Mouse (Mus musculus) neural tube, embryonic 13.5 days (tissue): ENCODE measurements around the gene Hypk. TPM values are rescaled to one million over a fixed set of nuclear protein-coding genes. Genes with fewer than 3 reads are reported as not detected.

ENCODE experiments used
- ATAC-seq: fragments of 200-750 bp; cut with Nextera tagmentation; 2 replicates; pipeline ENCODE4 v1.8.0; 2017; ENCODE audit warnings: low read depth, mild to moderate bottlenecking, moderate TSS enrichment, moderate library complexity
- H3K27ac ChIP-seq: fragments of 300-500 bp; sonication (generic); replicated peaks from 2 replicates; pipeline ENCODE4 v1.5.1; 2015; ENCODE audit warnings: moderate library complexity, mild to moderate bottlenecking, inconsistent platforms
- H3K27me3 ChIP-seq: fragments of 300-500 bp; sonication (generic); 2 replicates; pipeline ENCODE4 v1.6.1; 2015; ENCODE audit warnings: mild to moderate bottlenecking, inconsistent platforms
- H3K36me3 ChIP-seq: fragments of 300-500 bp; sonication (generic); 2 replicates; pipeline ENCODE4 v1.6.1; 2015; ENCODE audit warnings: mild to moderate bottlenecking, inconsistent platforms
- H3K4me1 ChIP-seq: fragments of 300-500 bp; sonication (generic); replicated peaks from 2 replicates; pipeline ENCODE4 v1.6.1; 2015; ENCODE audit warnings: inconsistent platforms
- H3K4me2 ChIP-seq: fragments of 300-500 bp; sonication (generic); 2 replicates; pipeline ENCODE4 v1.6.1; 2015; ENCODE audit warnings: inconsistent platforms, mild to moderate bottlenecking, moderate library complexity
- H3K4me3 ChIP-seq: fragments of 300-500 bp; sonication (generic); 2 replicates; pipeline ENCODE4 v1.5.1; 2015; ENCODE audit warnings: mild to moderate bottlenecking, inconsistent platforms
- H3K9ac ChIP-seq: fragments of 300-500 bp; sonication (generic); 2 replicates; pipeline ENCODE4 v1.6.1; 2015; ENCODE audit warnings: moderate library complexity, mild to moderate bottlenecking, inconsistent platforms
- H3K9me3 ChIP-seq: fragments of 300-500 bp; sonication (generic); 2 replicates; pipeline ENCODE4 v1.6.1; 2016; ENCODE audit warnings: inconsistent platforms
- WGBS: fragments of 180-500 bp; shearing (Covaris S2); methylation state at CpG from one replicate; pipeline ENCODE4 v1.1.7; 2015; 5-methylcytosine and 5-hydroxymethylcytosine counted together
- polyA plus RNA-seq: library from polyadenylated mRNA; unstranded; fragments of >200 nt; fragmentation: Nextera tagmentation; extraction: Ambion mirVana; gene quantifications from 2 replicates; pipeline ENCODE4 v1.2.1, GENCODE M21; 2015

Gene Hypk
- polyA plus RNA-seq: 113 and 132 TPM in 2 replicates

- Histone ChIP-seq H3K4me1 (peaks cover 38% of the 10 kb centered on the region), H3K27me3 (no peaks in the 10 kb centered on the region), H3K9ac (no peak within 1 kb of the TSS), H3K4me2 (no peak within 1 kb of the TSS), H3K27ac (no peak within 1 kb of the TSS), H3K36me3 (peaks cover 24% of the 10 kb centered on the region), H3K4me3 (no peak within 1 kb of the TSS), H3K9me3 (no peaks in the 10 kb centered on the region)
- no peak for ATAC-seq
- WGBS: 91% methylated on average over 4 of the region's 4 CpGs
Observed at GRCm38 (mm10) chr2:121452990-121453389, at the start of gene Hypk. Hypk (plus strand) TSS chr2:121453290.

- ATAC-seq: no peak
- no peak overlapping the region for H3K9ac ChIP-seq
- H3K4me1 ChIP-seq: no peaks in the 10 kb centered on the region
- H3K27me3 ChIP-seq: no peaks in the 10 kb centered on the region
- H3K9me3 ChIP-seq: no peaks in the 10 kb centered on the region
- H3K27ac ChIP-seq: no peak overlapping the region
- H3K36me3 ChIP-seq: no peaks in the 10 kb centered on the region
- no peak overlapping the region for H3K4me3 ChIP-seq
- H3K4me2 ChIP-seq: no peak overlapping the region
Observed at GRCm38 (mm10) chr2:121403296-121403695, 49.8 kb upstream of the Hypk start.

- Histone ChIP-seq H3K9ac (no peak overlapping the region), H3K36me3 (no peaks in the 10 kb centered on the region), H3K27me3 (no peaks in the 10 kb centered on the region), H3K9me3 (no peaks in the 10 kb centered on the region), H3K4me3 (no peak overlapping the region), H3K4me2 (no peak overlapping the region), H3K27ac (no peak overlapping the region), H3K4me1 (peaks cover 13% of the 10 kb centered on the region)
- ATAC-seq: no peak
- 34% methylated on average over 4 of the region's 4 CpGs for WGBS
Observed at GRCm38 (mm10) chr2:121408160-121408559, 44.9 kb upstream of the Hypk start.

GRCm38 (mm10) chr2:121412843-121413386 lies 40.2 kb upstream of the Hypk start:
- Histone ChIP-seq H3K4me1 (peaks cover 49% of the 10 kb centered on the region), H3K4me3 (peak overlapping the region; percentile 99), H3K9ac (peak overlapping the region; percentile 97), H3K27me3 (no peaks in the 10 kb centered on the region), H3K36me3 (peaks cover 11% of the 10 kb centered on the region), H3K9me3 (no peaks in the 10 kb centered on the region), H3K27ac (peak overlapping the region; percentile 98), H3K4me2 (peak overlapping the region; percentile 79)
- WGBS: 8% methylated on average over 4 of the region's 4 CpGs
- ATAC-seq: no peak

DNA sequence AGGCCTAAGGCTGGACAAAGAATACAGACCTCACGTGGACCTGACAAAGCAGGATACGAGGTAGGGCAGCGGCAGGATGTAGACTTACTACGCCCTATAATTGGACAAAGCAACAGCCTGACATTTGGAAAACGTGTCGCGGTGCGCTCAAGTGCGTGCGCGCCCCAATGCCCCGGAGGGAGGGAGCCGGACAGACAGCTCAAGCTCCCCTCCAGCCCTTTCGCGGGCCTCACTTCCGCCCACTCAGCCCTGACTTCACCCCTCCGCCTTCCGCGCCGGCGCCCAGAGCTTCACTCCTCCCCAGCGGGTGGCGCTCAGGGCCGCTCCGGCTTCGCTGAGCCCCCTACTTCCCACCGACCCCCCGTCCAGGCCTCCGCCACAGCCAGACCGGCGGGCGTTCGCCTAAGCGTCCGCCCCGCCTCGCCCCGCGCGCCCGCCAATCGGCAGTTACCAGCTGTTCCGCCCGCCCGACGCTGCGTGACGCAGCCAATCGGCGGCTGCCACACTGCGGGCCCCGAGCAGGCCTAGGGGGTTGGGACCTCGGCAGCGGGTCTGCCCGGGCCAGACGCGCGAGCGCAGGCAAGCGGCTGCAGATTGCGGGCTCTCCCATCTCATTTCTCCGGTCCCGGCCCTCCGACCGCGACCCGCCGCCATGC lies 39.6 kb upstream of the Hypk start, which contains the start of the genes Pdia3 and Catsper2:
TSS of gene Pdia3 (plus strand) at position 389 of the 656 bp plus-strand sequence.
TSS of gene Catsper2 (minus strand) at position 406 of the 656 bp plus-strand sequence.
- Histone ChIP-seq H3K36me3 (peaks cover 17% of the 10 kb centered on the region), H3K27me3 (no peaks in the 10 kb centered on the region), H3K4me1 (peaks cover 53% of the 10 kb centered on the region), H3K4me3 (peak within 1 kb of the TSS; percentile 99), H3K9me3 (no peaks in the 10 kb centered on the region), H3K4me2 (peak within 1 kb of the TSS; percentile 79), H3K9ac (peak within 1 kb of the TSS; percentile 97), H3K27ac (peak within 1 kb of the TSS; percentile 98)
- ATAC-seq: peak; percentile 99
- under 1% methylated on average over 66 of the region's 68 CpGs for WGBS

DNA sequence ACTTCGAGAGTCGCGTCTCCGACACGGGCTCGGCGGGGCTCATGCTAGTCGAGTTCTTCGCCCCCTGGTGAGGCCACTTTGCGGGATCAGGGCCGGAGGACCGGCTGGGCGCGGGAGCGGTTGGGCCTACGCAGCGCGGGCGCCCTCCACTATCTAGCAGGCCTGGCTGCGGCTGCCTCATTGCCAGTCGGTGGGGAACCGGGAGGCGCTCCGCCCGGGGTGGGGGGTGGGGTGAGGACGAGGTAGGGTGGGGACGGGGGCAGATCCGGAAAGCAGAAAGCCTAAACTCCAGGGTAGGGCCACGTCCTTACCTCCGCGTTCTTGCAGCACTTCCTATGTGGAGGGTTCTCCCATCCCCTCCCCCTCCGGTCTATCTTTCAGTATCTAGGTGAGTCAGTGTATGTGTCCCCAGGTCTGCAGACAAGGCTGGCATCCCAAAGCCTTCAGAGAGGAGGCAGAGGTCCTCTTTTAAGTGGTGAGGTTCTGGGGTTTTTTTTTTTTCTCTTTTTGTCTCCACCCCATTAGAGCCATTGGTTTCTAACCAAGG lies 38.9 kb upstream of the Hypk start:
- H3K4me3 ChIP-seq: peak overlapping the region; percentile 99
- peaks cover 60% of the 10 kb centered on the region for H3K4me1 ChIP-seq
- ATAC-seq: peak; percentile 60
- no peaks in the 10 kb centered on the region for H3K27me3 ChIP-seq
- peak overlapping the region; percentile 98 for H3K27ac ChIP-seq
- peaks cover 23% of the 10 kb centered on the region for H3K36me3 ChIP-seq
- no peaks in the 10 kb centered on the region for H3K9me3 ChIP-seq
- WGBS: under 1% methylated on average over 32 of the region's 32 CpGs
- H3K9ac ChIP-seq: peak overlapping the region; percentile 97
- peak overlapping the region; percentile 79 for H3K4me2 ChIP-seq

DNA sequence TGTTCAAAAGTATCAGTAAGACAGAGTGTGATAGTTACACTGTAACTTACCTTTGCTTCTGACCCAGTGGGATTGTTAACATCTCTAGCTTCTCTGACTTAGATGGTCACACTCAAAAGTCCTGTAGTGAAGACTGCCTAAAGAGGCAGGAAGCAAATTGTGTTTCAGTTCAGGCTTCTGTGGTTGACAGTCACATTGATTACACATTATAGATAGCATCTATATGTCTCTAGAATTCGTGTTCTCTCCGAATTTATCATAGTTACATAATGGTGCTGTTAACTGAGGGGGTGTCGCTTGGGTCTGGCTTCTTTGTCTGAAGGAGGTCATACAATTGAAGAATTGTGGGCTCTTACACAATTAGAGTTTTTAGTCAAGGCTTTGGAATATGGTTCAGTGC lies 38.0 kb upstream of the Hypk start:
- peak overlapping the region; percentile 79 for H3K4me2 ChIP-seq
- no peaks in the 10 kb centered on the region for H3K27me3 ChIP-seq
- H3K9me3 ChIP-seq: no peaks in the 10 kb centered on the region
- peaks cover 23% of the 10 kb centered on the region for H3K36me3 ChIP-seq
- WGBS: 35% methylated on average over 3 of the region's 3 CpGs
- peak overlapping the region; percentile 99 for H3K4me3 ChIP-seq
- peaks cover 60% of the 10 kb centered on the region for H3K4me1 ChIP-seq
- no peak for ATAC-seq
- H3K27ac ChIP-seq: no peak overlapping the region
- H3K9ac ChIP-seq: peak overlapping the region; percentile 97

DNA sequence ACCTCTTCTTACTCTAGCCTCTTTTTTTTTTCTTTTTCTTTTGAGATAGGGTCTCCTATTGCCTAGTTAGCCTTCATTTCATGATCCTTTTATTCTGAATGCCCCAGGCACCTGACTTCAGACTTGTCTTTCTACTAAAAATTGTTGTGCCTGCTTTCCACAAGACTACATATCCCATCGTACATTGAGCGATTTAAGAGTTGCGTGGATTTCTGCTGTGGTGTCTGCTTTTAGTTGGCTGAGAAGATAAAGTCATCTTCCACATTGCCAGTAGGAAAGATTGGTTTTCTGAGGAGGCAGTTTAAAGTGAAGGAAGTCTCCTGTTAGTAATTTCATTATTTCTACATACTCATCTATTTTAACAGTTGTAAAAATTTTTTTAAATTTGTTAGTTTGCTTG lies 37.5 kb upstream of the Hypk start:
- no peaks in the 10 kb centered on the region for H3K27me3 ChIP-seq

DNA sequence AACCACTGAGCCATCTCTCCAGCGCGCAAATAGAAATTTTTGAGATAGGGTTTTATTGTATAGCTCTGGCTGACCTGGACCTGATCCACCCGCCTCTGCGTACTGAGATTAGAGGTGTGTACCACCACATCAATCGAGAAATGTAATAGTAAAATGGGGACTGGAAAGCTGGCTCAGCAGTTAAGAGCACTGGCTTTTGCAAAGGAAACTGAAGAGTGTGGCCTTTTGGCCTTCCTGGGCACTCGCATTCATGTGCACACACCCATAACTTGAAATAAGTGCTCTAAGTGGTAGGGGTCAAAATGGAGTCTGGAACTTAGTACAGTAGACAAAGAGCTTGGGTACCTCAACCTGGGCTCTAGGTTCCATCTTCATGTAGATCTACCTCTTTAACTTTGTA lies 36.7 kb upstream of the Hypk start:
- H3K9me3 ChIP-seq: no peaks in the 10 kb centered on the region
- H3K4me2 ChIP-seq: peak overlapping the region; percentile 79
- H3K36me3 ChIP-seq: peaks cover 27% of the 10 kb centered on the region
- no peak overlapping the region for H3K27ac ChIP-seq
- no peak for ATAC-seq
- H3K9ac ChIP-seq: no peak overlapping the region
- 0 out of 2 replicates have a peak overlapping the region, but pooled peaks have one; percentile 2 for H3K4me3 ChIP-seq
- peaks cover 60% of the 10 kb centered on the region for H3K4me1 ChIP-seq
- WGBS: 91% methylated on average over 6 of the region's 6 CpGs
- H3K27me3 ChIP-seq: no peaks in the 10 kb centered on the region

More for the DNA sequence above, 37.5 kb upstream of the Hypk start:
- Histone ChIP-seq H3K4me3 (peak overlapping the region; percentile 99), H3K9me3 (no peaks in the 10 kb centered on the region), H3K4me2 (peak overlapping the region; percentile 79), H3K36me3 (peaks cover 25% of the 10 kb centered on the region), H3K4me1 (peaks cover 60% of the 10 kb centered on the region), H3K9ac (peak overlapping the region; percentile 97), H3K27ac (no peak overlapping the region)
- 89% methylated on average over 3 of the region's 3 CpGs for WGBS
- no peak for ATAC-seq

- peaks cover 47% of the 10 kb centered on the region for H3K36me3 ChIP-seq
- H3K9ac ChIP-seq: no peak overlapping the region
- WGBS: 87% methylated on average over 3 of the region's 3 CpGs
Observed at GRCm38 (mm10) chr2:121418476-121418875, 34.6 kb upstream of the Hypk start.

GRCm38 (mm10) chr2:121423166-121423565 lies 29.9 kb upstream of the Hypk start:
- H3K9ac ChIP-seq: no peak overlapping the region
- WGBS: 96% methylated on average over 2 of the region's 2 CpGs
- H3K27ac ChIP-seq: no peak overlapping the region
- H3K9me3 ChIP-seq: no peaks in the 10 kb centered on the region
- H3K4me1 ChIP-seq: peaks cover 9% of the 10 kb centered on the region
- ATAC-seq: no peak
- no peak overlapping the region for H3K4me2 ChIP-seq
- peaks cover 72% of the 10 kb centered on the region for H3K36me3 ChIP-seq
- no peaks in the 10 kb centered on the region for H3K27me3 ChIP-seq
- no peak overlapping the region for H3K4me3 ChIP-seq

More at GRCm38 (mm10) chr2:121418476-121418875, 34.6 kb upstream of the Hypk start:
- ATAC-seq: no peak
- H3K27ac ChIP-seq: no peak overlapping the region
- H3K4me1 ChIP-seq: peaks cover 46% of the 10 kb centered on the region
- H3K4me2 ChIP-seq: no peak overlapping the region
- H3K9me3 ChIP-seq: no peaks in the 10 kb centered on the region
- no peak overlapping the region for H3K4me3 ChIP-seq
- no peaks in the 10 kb centered on the region for H3K27me3 ChIP-seq

DNA sequence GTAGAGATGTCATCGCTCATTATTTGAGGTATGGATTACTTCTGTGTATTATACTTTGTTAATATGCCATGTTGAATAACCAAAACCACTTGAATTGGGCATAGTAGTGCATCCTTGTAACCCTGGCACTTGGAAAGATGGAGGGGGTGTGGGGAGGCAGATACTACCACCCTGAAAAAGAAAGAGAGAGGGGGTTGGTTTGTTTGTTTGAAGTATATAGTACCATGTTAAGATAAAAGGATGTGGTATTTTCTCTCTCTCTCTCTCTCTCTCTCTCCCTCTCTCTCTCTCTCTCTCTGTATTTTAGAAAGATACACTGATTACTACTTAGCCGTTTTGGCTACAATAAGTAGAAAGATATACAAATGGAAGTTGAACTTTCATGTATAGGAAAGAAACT lies 27.2 kb upstream of the Hypk start:
- ATAC-seq: no peak
- Histone ChIP-seq H3K4me3 (no peak overlapping the region), H3K27ac (no peak overlapping the region), H3K9ac (no peak overlapping the region), H3K4me2 (no peak overlapping the region), H3K36me3 (peaks cover 85% of the 10 kb centered on the region), H3K4me1 (no peaks in the 10 kb centered on the region), H3K27me3 (no peaks in the 10 kb centered on the region), H3K9me3 (no peaks in the 10 kb centered on the region)
- 93% methylated on average over 2 of the region's 2 CpGs for WGBS
